Mouse (Mus musculus): ENCODE measurements around the gene Cops4. TPM values are rescaled to one million over a fixed set of nuclear protein-coding genes. Genes with fewer than 3 reads are reported as not detected.

The Cops4 gene
- polyA plus RNA-seq, 1 experiment from 2014 or later, result 183 TPM

GRCm38 (mm10) chr5:100574771-100575170 is 56.7 kb downstream of the Cops4 start:
- 60% methylated on average over 1 of the region's 1 CpGs for WGBS
- no peak for ATAC-seq (replicated peaks; ENCODE audit: low FRiP score, low TSS enrichment, low read depth)
- Histone ChIP-seq H3K4me3 (ENCODE audit: low read depth, low read length) (no peak overlapping the region), H3K27ac (ENCODE audit: low read depth) (no peak overlapping the region), H3K27me3 (replicated peaks; ENCODE audit: control insufficient read depth, insufficient read depth, low read length) (no peaks in the 10 kb centered on the region), H3K9ac (ENCODE audit: low read length) (no peak overlapping the region), H3K4me2 (ENCODE audit: low read length) (no peak overlapping the region), H3K9me3 (ENCODE audit: control insufficient read depth, low read length) (no peaks in the 10 kb centered on the region), H3K36me3 (ENCODE audit: control insufficient read depth, insufficient read depth, low read length) (no peaks in the 10 kb centered on the region), H3K4me1 (replicated peaks; ENCODE audit: control insufficient read depth, insufficient read depth, low read length) (peaks cover 3% of the 10 kb centered on the region; the same call in 1 of the 2 replicates)
- no peak for DNase-seq (ENCODE audit: low spot score)

- no peak overlapping the region for H3K27ac ChIP-seq (ENCODE audit: low read depth)
- H3K4me3 ChIP-seq (ENCODE audit: low read depth, low read length), result no peak overlapping the region
- ATAC-seq (replicated peaks; ENCODE audit: low FRiP score, low TSS enrichment, low read depth), result no peak
- H3K4me2 ChIP-seq (ENCODE audit: low read length), result no peak overlapping the region
- no peaks in the 10 kb centered on the region for H3K27me3 ChIP-seq (replicated peaks; ENCODE audit: control insufficient read depth, insufficient read depth, low read length)
- no peak for DNase-seq (ENCODE audit: low spot score)
- no peaks in the 10 kb centered on the region for H3K9me3 ChIP-seq (ENCODE audit: control insufficient read depth, low read length)
- no peaks in the 10 kb centered on the region for H3K4me1 ChIP-seq (replicated peaks; ENCODE audit: control insufficient read depth, insufficient read depth, low read length)
- H3K9ac ChIP-seq (ENCODE audit: low read length), result no peak overlapping the region
- H3K36me3 ChIP-seq (ENCODE audit: control insufficient read depth, insufficient read depth, low read length), result no peaks in the 10 kb centered on the region
- WGBS, result 86% methylated on average over 5 of the region's 5 CpGs
Observed at GRCm38 (mm10) chr5:100578863-100579411, 60.8 kb downstream of the Cops4 start.

DNA sequence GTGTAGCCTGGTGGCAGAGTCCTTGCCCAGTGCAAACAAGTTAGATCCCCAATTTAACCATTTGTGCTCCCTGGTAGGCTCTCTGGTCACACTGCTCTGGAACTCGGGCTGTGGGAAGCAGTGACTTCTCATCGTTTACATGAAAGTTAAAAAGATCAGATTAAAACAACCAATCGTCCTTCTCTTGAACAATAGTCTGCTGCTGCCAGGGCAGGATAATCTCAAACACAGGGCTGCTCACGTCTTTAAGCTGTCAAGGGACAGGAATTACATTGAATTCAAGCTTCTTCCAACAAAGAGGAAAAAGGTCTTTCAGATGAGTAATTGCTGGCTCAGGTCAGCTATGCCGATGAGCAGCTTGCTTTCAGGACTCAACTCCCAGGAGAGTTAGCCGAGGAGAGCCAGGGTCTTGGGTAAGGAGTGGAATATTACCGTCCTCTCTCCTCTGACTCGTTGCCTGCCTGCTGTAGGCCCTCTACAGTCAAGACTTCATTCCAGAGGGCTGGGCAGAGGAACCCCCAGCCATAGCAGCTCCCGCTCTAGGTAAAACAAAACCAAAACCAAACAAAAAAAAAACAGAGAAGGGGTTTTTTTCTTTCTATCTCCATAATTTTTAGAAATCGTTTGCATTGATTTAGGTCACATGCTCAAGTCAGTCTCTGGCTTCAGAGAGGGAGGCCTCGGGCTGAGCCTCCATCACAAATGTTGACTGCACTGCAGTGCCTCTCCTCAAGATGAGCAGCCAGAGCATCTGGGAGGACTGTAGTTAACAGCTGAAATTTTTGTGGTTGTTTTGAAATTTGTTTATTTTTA is 63.7 kb downstream of the Cops4 start:
- H3K27ac ChIP-seq (ENCODE audit: low read depth), result no peak overlapping the region
- H3K4me3 ChIP-seq (ENCODE audit: low read depth, low read length), result no peak overlapping the region
- no peaks in the 10 kb centered on the region for H3K27me3 ChIP-seq (replicated peaks; ENCODE audit: control insufficient read depth, insufficient read depth, low read length)
- no peak for DNase-seq (ENCODE audit: low spot score)
- no peaks in the 10 kb centered on the region for H3K9me3 ChIP-seq (ENCODE audit: control insufficient read depth, low read length)
- no peak overlapping the region for H3K9ac ChIP-seq (ENCODE audit: low read length)
- no peaks in the 10 kb centered on the region for H3K4me1 ChIP-seq (replicated peaks; ENCODE audit: control insufficient read depth, insufficient read depth, low read length)
- 50% methylated on average over 11 of the region's 11 CpGs for WGBS
- no peak for ATAC-seq (replicated peaks; ENCODE audit: low FRiP score, low TSS enrichment, low read depth)
- no peaks in the 10 kb centered on the region for H3K36me3 ChIP-seq (ENCODE audit: control insufficient read depth, insufficient read depth, low read length)
- H3K4me2 ChIP-seq (ENCODE audit: low read length), result no peak overlapping the region

DNA sequence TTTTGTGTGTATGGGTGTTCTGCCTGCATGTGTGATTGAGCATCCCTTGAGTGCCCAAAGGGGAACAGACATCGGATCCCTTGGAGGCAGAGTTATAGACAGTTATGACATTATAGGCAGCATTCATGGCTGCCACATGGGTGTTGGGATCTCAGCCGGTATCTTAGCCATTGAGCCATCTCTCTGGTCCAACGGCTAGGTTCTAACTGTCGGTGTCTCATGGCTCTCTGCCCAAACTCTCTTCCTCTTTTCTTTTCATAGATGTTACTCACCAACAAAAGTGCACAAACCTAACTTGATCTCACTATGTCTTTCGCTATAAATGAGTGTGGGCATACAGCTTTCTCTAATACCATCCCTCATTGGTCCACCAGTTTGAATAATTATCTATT is 64.3 kb downstream of the Cops4 start:
- no peak for DNase-seq (ENCODE audit: low spot score)

GRCm38 (mm10) chr5:100583066-100583465 is 65.0 kb downstream of the Cops4 start:
- H3K27me3 ChIP-seq (replicated peaks; ENCODE audit: control insufficient read depth, insufficient read depth, low read length), result no peaks in the 10 kb centered on the region
- DNase-seq (ENCODE audit: low spot score) (no peak), ATAC-seq (replicated peaks; ENCODE audit: low FRiP score, low TSS enrichment, low read depth) (no peak)
- H3K4me1 ChIP-seq (replicated peaks; ENCODE audit: control insufficient read depth, insufficient read depth, low read length), result no peaks in the 10 kb centered on the region
- no peak overlapping the region for H3K9ac ChIP-seq (ENCODE audit: low read length)
- 68% methylated on average over 7 of the region's 7 CpGs for WGBS
- no peak overlapping the region for H3K4me2 ChIP-seq (ENCODE audit: low read length)
- no peak overlapping the region for H3K4me3 ChIP-seq (ENCODE audit: low read depth, low read length)
- no peaks in the 10 kb centered on the region for H3K36me3 ChIP-seq (ENCODE audit: control insufficient read depth, insufficient read depth, low read length)
- no peaks in the 10 kb centered on the region for H3K9me3 ChIP-seq (ENCODE audit: control insufficient read depth, low read length)
- H3K27ac ChIP-seq (ENCODE audit: low read depth), result no peak overlapping the region

More for the DNA sequence above, 64.3 kb downstream of the Cops4 start:
- no peak overlapping the region for H3K9ac ChIP-seq (ENCODE audit: low read length)
- no peak overlapping the region for H3K4me3 ChIP-seq (ENCODE audit: low read depth, low read length)
- H3K27ac ChIP-seq (ENCODE audit: low read depth), result no peak overlapping the region
- 94% methylated on average over 5 of the region's 5 CpGs for WGBS
- no peaks in the 10 kb centered on the region for H3K4me1 ChIP-seq (replicated peaks; ENCODE audit: control insufficient read depth, insufficient read depth, low read length)
- no peaks in the 10 kb centered on the region for H3K27me3 ChIP-seq (replicated peaks; ENCODE audit: control insufficient read depth, insufficient read depth, low read length)
- H3K36me3 ChIP-seq (ENCODE audit: control insufficient read depth, insufficient read depth, low read length), result no peaks in the 10 kb centered on the region
- no peak for ATAC-seq (replicated peaks; ENCODE audit: low FRiP score, low TSS enrichment, low read depth)
- no peaks in the 10 kb centered on the region for H3K9me3 ChIP-seq (ENCODE audit: control insufficient read depth, low read length)
- no peak overlapping the region for H3K4me2 ChIP-seq (ENCODE audit: low read length)

- Histone ChIP-seq H3K9ac (ENCODE audit: low read length) (no peak overlapping the region), H3K27me3 (replicated peaks; ENCODE audit: control insufficient read depth, insufficient read depth, low read length) (no peaks in the 10 kb centered on the region), H3K27ac (ENCODE audit: low read depth) (no peak overlapping the region), H3K9me3 (ENCODE audit: control insufficient read depth, low read length) (no peaks in the 10 kb centered on the region), H3K36me3 (ENCODE audit: control insufficient read depth, insufficient read depth, low read length) (no peaks in the 10 kb centered on the region), H3K4me3 (ENCODE audit: low read depth, low read length) (no peak overlapping the region), H3K4me2 (ENCODE audit: low read length) (no peak overlapping the region), H3K4me1 (replicated peaks; ENCODE audit: control insufficient read depth, insufficient read depth, low read length) (no peaks in the 10 kb centered on the region)
- no peak for DNase-seq (ENCODE audit: low spot score)
- ATAC-seq (replicated peaks; ENCODE audit: low FRiP score, low TSS enrichment, low read depth), result no peak
- WGBS, result 87% methylated on average over 8 of the region's 8 CpGs
Observed at GRCm38 (mm10) chr5:100585206-100585644, 67.1 kb downstream of the Cops4 start.

DNA sequence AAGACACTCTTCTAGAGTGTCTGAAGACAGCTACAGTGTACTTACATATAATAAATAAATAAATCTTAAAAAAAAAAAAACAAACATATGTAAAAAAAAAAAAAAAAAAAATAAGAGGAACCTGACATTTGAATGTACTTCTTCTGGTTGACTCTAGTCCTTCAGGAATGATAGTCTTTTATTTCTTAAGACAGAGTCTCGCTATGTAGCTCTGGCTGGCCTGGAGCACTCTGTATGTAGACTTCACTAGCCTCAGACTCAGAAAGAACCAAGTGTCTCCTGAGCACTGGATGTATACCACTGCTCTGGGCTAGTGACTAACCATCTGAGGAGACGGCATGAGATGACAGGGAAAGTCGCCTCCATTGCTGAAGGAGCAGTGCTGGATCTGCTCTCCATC is 67.5 kb downstream of the Cops4 start:
- H3K4me2 ChIP-seq (ENCODE audit: low read length), result no peak overlapping the region
- no peaks in the 10 kb centered on the region for H3K36me3 ChIP-seq (ENCODE audit: control insufficient read depth, insufficient read depth, low read length)
- H3K9me3 ChIP-seq (ENCODE audit: control insufficient read depth, low read length), result no peaks in the 10 kb centered on the region
- H3K9ac ChIP-seq (ENCODE audit: low read length), result no peak overlapping the region
- no peak overlapping the region for H3K4me3 ChIP-seq (ENCODE audit: low read depth, low read length)
- H3K4me1 ChIP-seq (replicated peaks; ENCODE audit: control insufficient read depth, insufficient read depth, low read length), result no peaks in the 10 kb centered on the region
- WGBS, result 92% methylated on average over 3 of the region's 3 CpGs
- DNase-seq (ENCODE audit: low spot score), result no peak
- H3K27me3 ChIP-seq (replicated peaks; ENCODE audit: control insufficient read depth, insufficient read depth, low read length), result no peaks in the 10 kb centered on the region
- H3K27ac ChIP-seq (ENCODE audit: low read depth), result no peak overlapping the region
- ATAC-seq (replicated peaks; ENCODE audit: low FRiP score, low TSS enrichment, low read depth), result no peak

DNA sequence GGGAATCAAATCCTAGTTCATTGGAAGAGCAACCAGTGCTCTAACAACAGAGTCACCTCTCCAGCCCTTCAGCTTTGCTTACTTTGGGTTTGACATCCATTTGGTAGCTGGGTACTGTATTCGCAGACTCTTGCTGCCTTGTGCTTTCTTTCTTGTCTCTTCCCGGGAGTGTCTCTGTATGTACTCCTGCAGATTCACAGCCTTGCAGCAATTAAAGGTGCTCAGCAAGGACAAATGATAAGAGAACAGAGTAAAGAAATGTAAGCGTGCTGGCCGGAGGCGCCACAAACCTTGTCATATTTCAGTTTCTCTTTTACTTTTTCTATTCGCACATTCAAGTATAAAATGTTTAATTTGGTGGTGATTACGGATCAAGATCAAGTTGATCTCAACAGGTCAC is 69.0 kb downstream of the Cops4 start:
- H3K4me3 ChIP-seq (ENCODE audit: low read depth, low read length), result no peak overlapping the region
- ATAC-seq (replicated peaks; ENCODE audit: low FRiP score, low TSS enrichment, low read depth), result no peak
- no peak overlapping the region for H3K9ac ChIP-seq (ENCODE audit: low read length)
- DNase-seq (ENCODE audit: low spot score), result no peak
- H3K27ac ChIP-seq (ENCODE audit: low read depth), result no peak overlapping the region
- no peak overlapping the region for H3K4me2 ChIP-seq (ENCODE audit: low read length)
- no peaks in the 10 kb centered on the region for H3K9me3 ChIP-seq (ENCODE audit: control insufficient read depth, low read length)
- no peaks in the 10 kb centered on the region for H3K36me3 ChIP-seq (ENCODE audit: control insufficient read depth, insufficient read depth, low read length)
- no peaks in the 10 kb centered on the region for H3K4me1 ChIP-seq (replicated peaks; ENCODE audit: control insufficient read depth, insufficient read depth, low read length)
- 84% methylated on average over 7 of the region's 7 CpGs for WGBS
- H3K27me3 ChIP-seq (replicated peaks; ENCODE audit: control insufficient read depth, insufficient read depth, low read length), result no peaks in the 10 kb centered on the region

DNA sequence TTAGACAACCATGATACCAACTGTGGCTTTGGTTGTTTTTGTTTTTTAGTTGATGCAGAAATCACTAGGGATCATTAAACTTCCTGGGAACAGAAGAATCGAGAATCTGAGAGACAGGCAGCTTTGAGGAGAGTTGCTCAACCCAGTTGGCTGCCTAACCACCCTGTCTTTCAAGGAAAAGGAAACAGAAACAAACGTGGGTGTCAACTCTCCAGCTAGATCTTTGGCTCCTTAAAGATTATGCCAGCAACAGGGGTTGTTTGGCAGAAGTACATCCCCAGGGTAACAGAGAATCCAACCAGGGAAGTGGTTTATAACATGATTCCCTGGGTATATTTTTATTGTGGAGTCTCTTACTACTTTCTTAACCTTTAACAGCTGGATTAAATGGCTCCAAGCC is 69.5 kb downstream of the Cops4 start:
- H3K4me3 ChIP-seq (ENCODE audit: low read depth, low read length), result no peak overlapping the region
- no peaks in the 10 kb centered on the region for H3K4me1 ChIP-seq (replicated peaks; ENCODE audit: control insufficient read depth, insufficient read depth, low read length)
- WGBS, result 47% methylated on average over 2 of the region's 2 CpGs
- H3K4me2 ChIP-seq (ENCODE audit: low read length), result no peak overlapping the region
- no peaks in the 10 kb centered on the region for H3K9me3 ChIP-seq (ENCODE audit: control insufficient read depth, low read length)
- H3K27ac ChIP-seq (ENCODE audit: low read depth), result no peak overlapping the region
- no peaks in the 10 kb centered on the region for H3K27me3 ChIP-seq (replicated peaks; ENCODE audit: control insufficient read depth, insufficient read depth, low read length)
- ATAC-seq (replicated peaks; ENCODE audit: low FRiP score, low TSS enrichment, low read depth) (no peak), DNase-seq (ENCODE audit: low spot score) (no peak)
- H3K36me3 ChIP-seq (ENCODE audit: control insufficient read depth, insufficient read depth, low read length), result no peaks in the 10 kb centered on the region
- H3K9ac ChIP-seq (ENCODE audit: low read length), result no peak overlapping the region
